Mouse (Mus musculus): ENCODE measurements at regions not wholly inside any gene's neighbourhood (a gene's known extent, or its start where the extent isn't known, plus 50 kb on each side); places are given as distances from the start of the nearest gene placed in this dataset.

DNA sequence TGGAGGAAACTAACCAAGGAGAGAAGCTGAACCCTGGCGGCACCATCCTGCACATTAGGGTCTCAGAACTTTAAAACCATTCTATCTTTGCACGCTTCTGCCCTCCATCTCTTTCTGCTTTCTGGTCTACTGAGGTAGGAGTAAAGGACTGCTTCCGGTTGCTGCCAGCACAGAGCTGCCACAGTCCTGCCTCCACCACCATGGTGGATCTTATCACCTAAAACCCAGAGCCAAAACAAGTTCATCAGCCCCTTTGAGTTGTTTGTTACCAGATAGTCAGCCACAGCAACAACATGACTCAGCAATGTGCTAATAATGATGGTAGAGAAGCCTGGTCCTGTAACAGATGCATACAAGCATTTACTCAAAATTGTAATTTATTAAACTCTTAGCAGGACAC lies 287.9 kb downstream of the Irs2 start:
- ChIA-PET POLR2A (no interaction called here), CTCF (interaction anchor here (1.0 kb wide), 1 partner anchor 11 kb away, joined by 3 read pairs; no protein-coding TSS in a partner anchor)
- ATAC-seq, result no peak
- no peak for TF ChIP-seq CTCF (IDR thresholded peaks at IDR 0.05)
- H3K27me3 ChIP-seq, result no peaks in the 10 kb centered on the region
- DNase-seq (ENCODE audit: low read depth, low spot score), result no peak
- in situ Hi-C loops (cut with MboI; ENCODE audit: low pct_unique_long_range_greater_than_20kb), result no loop called here

DNA sequence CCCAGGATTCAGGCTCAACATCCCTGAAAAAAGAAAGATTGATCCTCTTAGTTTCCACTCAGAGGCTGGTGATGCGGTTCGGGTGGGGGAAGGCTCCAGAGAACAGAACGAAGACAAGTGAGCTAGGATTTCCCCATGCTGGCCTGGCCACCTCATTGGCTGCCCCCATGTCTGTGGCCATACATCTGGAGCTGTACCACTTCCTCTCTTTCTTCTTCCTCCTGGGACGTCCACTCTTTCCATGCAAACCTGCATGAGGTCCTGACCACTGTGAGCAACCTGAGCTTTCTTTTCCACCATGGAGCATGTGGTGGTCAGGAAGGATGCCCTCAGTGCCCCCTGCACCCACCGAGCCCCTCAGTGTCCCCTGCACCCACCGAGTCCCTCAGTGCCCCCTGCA lies 288.8 kb downstream of the Irs2 start:
- no peak for TF ChIP-seq CTCF (IDR thresholded peaks at IDR 0.05)
- in situ Hi-C loops (cut with MboI; ENCODE audit: low pct_unique_long_range_greater_than_20kb), result no loop called here
- POLR2A ChIA-PET, result no interaction called here
- no peaks in the 10 kb centered on the region for H3K27me3 ChIP-seq
- ATAC-seq, result no peak
- CTCF ChIA-PET, result no interaction called here
- DNase-seq (ENCODE audit: low read depth, low spot score), result no peak

DNA sequence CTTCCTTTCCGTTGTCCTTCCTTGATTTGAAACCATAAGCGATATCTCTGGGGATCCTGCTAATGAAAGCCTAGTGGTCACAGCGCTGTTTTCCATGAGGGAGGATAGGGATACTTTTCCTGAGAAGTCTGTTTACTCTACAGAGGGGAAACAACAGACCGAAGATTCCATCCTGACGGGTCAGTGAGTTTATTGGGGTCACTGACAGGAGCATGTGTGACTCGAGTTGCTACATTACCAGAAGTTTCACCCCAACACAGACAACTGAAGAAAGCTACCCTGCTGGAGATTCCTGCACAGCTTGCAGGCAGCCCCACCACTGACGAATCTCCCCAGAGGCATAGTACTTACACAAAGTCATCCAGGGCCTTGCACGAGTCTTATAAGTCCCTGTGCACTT lies 291.0 kb downstream of the Irs2 start:
- no peak for ATAC-seq
- in situ Hi-C loops (cut with MboI; ENCODE audit: low pct_unique_long_range_greater_than_20kb), result no loop called here
- POLR2A ChIA-PET, result no interaction called here
- DNase-seq (ENCODE audit: low read depth, low spot score), result no peak
- H3K27me3 ChIP-seq, result no peaks in the 10 kb centered on the region
- no peak for TF ChIP-seq CTCF (IDR thresholded peaks at IDR 0.05)
- CTCF ChIA-PET, result no interaction called here

DNA sequence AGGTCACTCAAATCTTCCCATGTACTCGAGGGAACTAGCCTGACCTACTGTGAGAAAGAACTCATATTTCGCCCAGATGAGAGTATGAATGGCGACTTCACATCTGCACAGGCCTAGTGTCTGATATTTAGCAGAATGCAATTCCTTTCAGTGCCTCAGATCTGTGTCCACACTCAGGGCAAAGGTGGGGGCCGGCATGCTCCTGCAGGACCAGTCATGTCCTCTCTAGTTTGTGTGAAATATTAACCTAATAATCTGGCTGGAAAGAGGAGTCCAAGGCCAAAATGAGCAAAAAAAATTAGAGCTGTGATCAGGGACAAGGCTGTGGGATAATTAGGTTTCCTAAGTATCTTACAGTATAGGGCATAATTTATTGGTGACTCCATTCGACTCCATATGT lies 292.1 kb downstream of the Irs2 start:
- no peak for ATAC-seq
- CTCF ChIA-PET, result interaction anchor here (1.2 to 1.6 kb wide), 3 partner anchors 14 to 35 kb away, joined by 3 to 4 read pairs (median 3); no protein-coding TSS in a partner anchor
- H3K27me3 ChIP-seq, result no peaks in the 10 kb centered on the region
- POLR2A ChIA-PET, result no interaction called here
- DNase-seq (ENCODE audit: low read depth, low spot score), result no peak
- in situ Hi-C loops (cut with MboI; ENCODE audit: low pct_unique_long_range_greater_than_20kb), result no loop called here
- no peak for TF ChIP-seq CTCF (IDR thresholded peaks at IDR 0.05)

DNA sequence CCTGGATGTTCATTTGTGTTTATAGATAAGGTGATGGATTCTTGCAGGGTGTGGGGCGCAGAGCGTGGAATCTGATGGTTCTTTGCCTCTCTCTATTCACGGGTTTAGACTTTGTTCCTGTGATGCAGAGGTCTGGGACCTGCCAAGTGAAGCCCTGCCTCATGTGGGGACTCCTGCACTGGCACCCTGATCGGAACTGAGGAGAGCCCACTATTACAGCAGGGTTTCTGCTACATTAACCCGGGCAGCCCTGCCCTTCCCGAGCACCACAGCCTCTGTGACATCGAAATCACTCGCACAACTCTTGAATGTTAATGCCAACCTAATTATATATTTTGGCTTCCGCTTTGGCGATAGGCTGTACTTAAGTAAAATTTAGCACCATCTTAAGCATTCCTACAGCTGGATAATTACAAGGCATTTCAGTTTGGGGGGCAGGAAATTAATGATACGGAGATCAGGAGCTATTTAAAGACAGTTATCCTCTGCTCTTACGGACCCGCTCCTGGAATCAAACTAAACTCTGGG lies 294.7 kb downstream of the Irs2 start:
- in situ Hi-C loops (cut with MboI; ENCODE audit: low pct_unique_long_range_greater_than_20kb), result no loop called here
- H3K27me3 ChIP-seq, result no peaks in the 10 kb centered on the region
- no peak for TF ChIP-seq CTCF (IDR thresholded peaks at IDR 0.05)
- POLR2A ChIA-PET, result no interaction called here
- DNase-seq (ENCODE audit: low read depth, low spot score) (no peak), ATAC-seq (no peak)
- CTCF ChIA-PET, result no interaction called here

DNA sequence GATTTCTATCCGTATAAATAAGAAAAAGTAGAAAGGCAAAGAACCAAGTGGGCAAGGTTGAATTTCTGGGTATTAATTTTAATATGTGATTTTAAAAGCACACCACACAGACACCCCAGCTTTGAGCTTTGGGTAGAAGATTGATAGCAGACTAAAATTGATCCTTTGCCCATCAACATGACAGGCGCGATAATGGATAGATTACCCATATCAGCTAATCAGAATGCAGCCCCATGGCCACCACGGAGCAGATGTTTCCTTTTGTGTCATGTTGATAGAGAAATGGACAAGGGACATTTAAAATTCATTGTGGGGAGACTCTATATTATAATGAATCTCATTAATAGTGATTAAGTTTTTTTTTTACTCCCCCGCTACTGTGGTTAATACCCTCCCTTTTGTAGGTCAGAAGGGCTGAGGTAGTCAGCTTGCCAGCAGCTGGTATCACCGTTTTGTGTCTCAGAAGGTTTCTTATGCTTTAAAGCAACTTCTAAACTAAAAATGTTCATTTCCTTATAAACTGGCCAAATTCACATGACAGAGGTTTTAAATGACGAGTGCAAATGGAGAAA lies 296.1 kb downstream of the Irs2 start:
- ATAC-seq (no peak), DNase-seq (ENCODE audit: low read depth, low spot score) (no peak)
- ChIA-PET POLR2A (no interaction called here), CTCF (interaction anchor here (1.6 kb wide), 1 partner anchor 17 kb away, joined by 5 read pairs; no protein-coding TSS in a partner anchor)
- no peak for TF ChIP-seq CTCF (IDR thresholded peaks at IDR 0.05)
- in situ Hi-C loops (cut with MboI; ENCODE audit: low pct_unique_long_range_greater_than_20kb), result no loop called here
- H3K27me3 ChIP-seq, result no peaks in the 10 kb centered on the region

DNA sequence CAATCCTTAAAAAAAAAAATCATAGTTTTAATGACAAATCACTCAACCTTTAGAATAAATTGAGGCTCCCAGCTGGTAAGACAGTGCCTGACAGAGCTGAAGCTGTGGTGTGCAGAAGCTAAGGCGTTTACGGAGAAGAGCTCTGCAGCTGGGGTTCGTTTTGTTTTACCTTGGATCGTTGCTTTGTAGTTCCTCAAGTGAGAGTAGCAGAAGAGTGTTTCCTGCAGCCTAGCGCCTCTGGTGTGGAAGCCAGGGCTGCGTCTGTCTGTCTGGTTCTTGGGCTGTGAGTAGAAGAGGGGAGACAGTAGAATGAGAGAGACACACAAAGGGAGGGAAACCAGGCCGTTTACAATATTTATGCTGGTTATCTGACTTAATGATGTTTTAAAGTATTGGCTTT lies 296.8 kb downstream of the Irs2 start:
- H3K27me3 ChIP-seq, result no peaks in the 10 kb centered on the region
- POLR2A ChIA-PET, result interaction anchor here (1.2 kb wide), 1 partner anchor 14 kb away, joined by 3 read pairs; no protein-coding TSS in a partner anchor
- TF ChIP-seq CTCF (IDR thresholded peaks at IDR 0.05), result no peak
- CTCF ChIA-PET, result interaction anchor here (0.8 to 1.8 kb wide), 3 partner anchors 9 to 17 kb away, joined by 3 to 5 read pairs (median 5); no protein-coding TSS in a partner anchor
- ATAC-seq (no peak), DNase-seq (ENCODE audit: low read depth, low spot score) (no peak)
- in situ Hi-C loops (cut with MboI; ENCODE audit: low pct_unique_long_range_greater_than_20kb), result no loop called here

DNA sequence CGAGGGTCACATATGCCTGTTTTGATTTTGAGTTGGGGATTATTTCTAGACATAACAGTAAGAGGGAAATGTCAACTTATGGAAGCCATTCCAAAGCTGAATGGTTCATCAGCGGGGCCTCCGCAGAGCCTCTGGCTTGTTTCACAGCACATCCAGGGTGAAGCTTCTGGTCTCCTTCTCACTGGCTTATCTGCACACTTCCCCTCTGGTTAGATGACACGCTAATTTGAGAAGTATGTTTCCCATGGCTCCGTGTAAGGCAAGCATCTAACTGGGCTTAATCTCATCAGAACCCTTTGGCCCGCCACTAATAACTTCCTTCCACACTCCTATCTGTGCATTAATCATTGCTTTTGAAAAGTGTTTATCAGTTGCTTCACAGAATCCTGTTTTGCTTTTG lies 299.7 kb downstream of the Irs2 start:
- TF ChIP-seq CTCF (IDR thresholded peaks at IDR 0.05), result no peak
- ATAC-seq (no peak), DNase-seq (ENCODE audit: low read depth, low spot score) (no peak)
- H3K27me3 ChIP-seq, result peaks cover 6% of the 10 kb centered on the region
- ChIA-PET POLR2A (no interaction called here), CTCF (no interaction called here)
- in situ Hi-C loops (cut with MboI; ENCODE audit: low pct_unique_long_range_greater_than_20kb), result no loop called here

DNA sequence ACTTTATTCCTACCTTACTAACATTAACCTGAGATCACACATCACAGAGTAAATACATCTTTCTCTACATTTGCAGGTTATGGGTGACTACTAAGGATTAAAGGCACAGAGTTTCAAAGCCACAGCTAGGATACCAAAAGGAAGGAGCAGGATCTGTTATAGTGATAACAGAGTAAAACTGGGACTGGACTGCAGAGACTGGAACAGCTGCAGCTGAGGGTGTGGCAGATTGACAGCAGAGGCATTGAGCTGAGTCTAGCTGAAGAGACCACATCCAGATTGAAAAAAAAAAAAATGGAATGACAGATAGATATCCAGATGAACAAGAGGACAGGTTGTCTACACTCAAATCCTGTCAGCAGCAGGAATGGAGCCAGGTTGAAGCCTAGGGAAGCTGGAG lies 301.1 kb downstream of the Irs2 start:
- CTCF ChIA-PET, result interaction anchor here (1.0 to 1.2 kb wide), 2 partner anchors 10 to 21 kb away, joined by 3 to 4 read pairs; no protein-coding TSS in a partner anchor

DNA sequence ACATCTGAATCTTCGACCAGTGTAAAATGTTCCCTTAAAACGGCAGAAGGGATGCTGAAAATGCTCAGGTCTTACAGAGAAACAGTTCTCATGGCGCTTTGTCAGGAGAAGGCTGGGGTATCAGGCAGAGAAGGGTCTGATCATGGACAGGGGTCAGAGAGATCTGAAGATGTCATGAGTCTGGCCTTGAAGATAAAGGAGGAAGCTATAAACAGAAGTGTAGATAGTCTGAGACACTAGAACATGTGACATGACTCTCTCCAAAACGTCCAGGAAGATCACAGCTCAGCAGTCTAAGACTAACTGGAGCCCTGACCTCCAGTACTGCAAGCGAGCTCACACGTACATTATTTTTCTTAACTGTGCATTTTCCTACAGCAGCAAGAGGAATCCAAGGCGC lies 302.3 kb downstream of the Irs2 start:
- TF ChIP-seq CTCF (IDR thresholded peaks at IDR 0.05), result no peak
- no peak for DNase-seq (ENCODE audit: low read depth, low spot score)
- ChIA-PET CTCF (interaction anchor here (1.3 kb wide), 1 partner anchor 9 kb away, joined by 5 read pairs; no protein-coding TSS in a partner anchor), POLR2A (interaction anchor here (1.7 kb wide), 1 partner anchor 9 kb away, joined by 5 read pairs; no protein-coding TSS in a partner anchor)
- no peak for ATAC-seq
- in situ Hi-C loops (cut with MboI; ENCODE audit: low pct_unique_long_range_greater_than_20kb), result no loop called here
- H3K27me3 ChIP-seq, result peaks cover 6% of the 10 kb centered on the region

More for the DNA sequence above, 301.1 kb downstream of the Irs2 start:
- peaks cover 6% of the 10 kb centered on the region for H3K27me3 ChIP-seq
- in situ Hi-C loops (cut with MboI; ENCODE audit: low pct_unique_long_range_greater_than_20kb), result no loop called here
- ATAC-seq (no peak), DNase-seq (ENCODE audit: low read depth, low spot score) (no peak)
- POLR2A ChIA-PET, result interaction anchor here (1.7 kb wide), 1 partner anchor 10 kb away, joined by 5 read pairs; no protein-coding TSS in a partner anchor
- TF ChIP-seq CTCF (IDR thresholded peaks at IDR 0.05), result no peak

DNA sequence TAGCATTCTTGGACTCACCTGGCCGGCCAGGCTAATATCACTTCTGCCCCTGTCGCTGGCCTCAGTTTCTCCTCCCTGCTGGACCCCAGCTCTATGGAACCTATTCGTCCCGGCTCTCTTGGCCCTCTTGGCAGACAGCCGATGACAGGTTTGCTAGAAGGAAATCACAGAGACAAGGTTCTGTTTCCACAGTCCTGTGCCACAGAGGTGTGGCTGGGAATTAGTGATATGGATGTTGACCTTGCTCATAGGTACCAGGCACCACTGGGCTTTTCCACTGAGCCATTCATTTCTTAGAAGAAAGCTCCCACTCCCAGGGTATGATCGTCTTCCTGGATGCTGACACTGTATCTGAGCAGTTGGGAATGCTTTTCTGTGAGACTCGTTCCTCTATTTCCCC lies 305.5 kb downstream of the Irs2 start:
- in situ Hi-C loops (cut with MboI; ENCODE audit: low pct_unique_long_range_greater_than_20kb), result no loop called here
- ATAC-seq (no peak), DNase-seq (ENCODE audit: low read depth, low spot score) (no peak)
- ChIA-PET POLR2A (no interaction called here), CTCF (interaction anchor here (0.7 to 1.1 kb wide), 2 partner anchors 9 to 13 kb away, joined by 3 read pairs; no protein-coding TSS in a partner anchor)
- H3K27me3 ChIP-seq, result peaks cover 6% of the 10 kb centered on the region
- TF ChIP-seq CTCF (IDR thresholded peaks at IDR 0.05), result no peak
